Mouse (Mus musculus): ENCODE data around the gene Ptk6.

GRCm38 (mm10) chr2:181245031-181245430, 42.4 kb upstream of the Ptk6 start:
- TF ChIP-seq TAL1 (IDR thresholded peaks at IDR 0.05; ENCODE audit: low read length), result no peak
- no peak for TF ChIP-seq JUND (IDR thresholded peaks at IDR 0.05; ENCODE audit: low read depth, low read length)
- no peak for TF ChIP-seq ELF1 (IDR thresholded peaks at IDR 0.05; ENCODE audit: low read depth, low read length)
